ENCODE assay signal across 28 mouse cellular contexts in the genomic region with DNA sequence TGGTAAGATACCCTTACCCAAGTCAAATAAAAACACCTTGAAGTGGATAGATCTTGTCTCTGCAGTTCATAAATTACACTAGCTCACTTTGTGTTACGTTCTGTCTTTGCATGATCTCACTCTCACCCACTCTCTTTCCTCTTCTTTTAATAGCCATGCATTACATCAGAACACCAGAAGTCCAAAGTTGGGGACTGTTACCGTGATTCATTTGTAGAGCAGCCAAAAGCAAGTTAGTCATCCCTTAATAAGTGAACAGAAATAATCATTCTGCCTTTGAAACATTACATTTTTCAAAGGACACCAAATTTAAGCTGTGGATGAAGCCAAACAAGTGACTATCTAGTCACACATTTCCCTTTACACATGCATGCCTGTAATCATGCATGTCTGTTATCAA. TPM values are rescaled to one million over a fixed set of nuclear protein-coding genes. Genes with fewer than 3 reads are reported as not detected.
DNase-seq lines count a peak whose midpoint lies in the region; ATAC-seq and TF ChIP-seq lines count a peak whose summit lies in the region.
"Had no signal": no experiment of that assay in that cellular context is flagged by ENCODE, and none has a peak within 500 bp of the region (broad histone marks: within the 10 kb centered on the region; RNA-seq: fewer than 3 reads in every experiment).

No protein-coding gene starts in this region.

- H3K27me3 ChIP-seq in kidney, adult 2 months (replicated peaks; ENCODE audit: control insufficient read depth, insufficient read depth, low read length) = no peaks in the 10 kb centered on the region
- H3K27me3 ChIP-seq in intestine, embryonic 16.5 days (replicated peaks; ENCODE audit: control insufficient read depth, insufficient read depth, low read length) = no peaks in the 10 kb centered on the region
- H3K27me3 ChIP-seq: embryonic facial prominence, embryonic 12.5 days; forebrain, embryonic 12.5 days; hindbrain, embryonic 12.5 days had no signal

- no peak for TF ChIP-seq CTCF in kidney, adult 2 months (conservative IDR thresholded peaks at IDR 0.05; ENCODE audit: insufficient read depth, insufficient read length, low read depth, low read length)

- peak; percentile 15 for DNase-seq in kidney, adult 9 months
- no peak for DNase-seq in kidney, adult 2 months
- peak; percentile 21 for DNase-seq in 3134 (ENCODE audit: extremely low read depth, insufficient read length, low spot score)
- peak; percentile 20 for DNase-seq in NIH3T3 (ENCODE audit: low read depth)
- no peak for DNase-seq in spleen, postnatal 4 days (ENCODE audit: low spot score in 2 of 2)
- DNase-seq: adrenal gland, adult 8-10 months; adrenal gland, postnatal 36 days; cerebellum, adult 11 months; cerebellum, adult 8-10 months; embryo, embryonic 11 days; gastrocnemius, postnatal 36 days; heart, adult 11 months; heart, postnatal 10 days; heart, postnatal 4 days had no signal

- WGBS in kidney, adult 2 months = 23% methylated on average over 2 of the region's 2 CpGs
- 33% methylated on average over 2 of the region's 2 CpGs for WGBS in macrophage (ENCODE audit: missing documents)
- 72% methylated on average over 2 of the region's 2 CpGs for WGBS in intestine, embryonic 16.5 days

- no peak for ATAC-seq in intestine, embryonic 16.5 days
- ATAC-seq: forebrain, embryonic 16.5 days; hindbrain, embryonic 16.5 days; inflammation-experienced regulatory T-cells, adult 6 months had no signal

- no peaks in the 10 kb centered on the region for H3K9me3 ChIP-seq in intestine, embryonic 16.5 days (ENCODE audit: control insufficient read depth, low read length)
- H3K9me3 ChIP-seq: embryonic facial prominence, embryonic 12.5 days; forebrain, embryonic 12.5 days; G1E; heart, embryonic 10.5 days; hindbrain, embryonic 12.5 days had no signal

- H3K79me2 ChIP-seq in macrophage (ENCODE audit: inconsistent target) = no peaks in the 10 kb centered on the region

- TF ChIP-seq POLR2A in kidney, adult 2 months (IDR thresholded peaks at IDR 0.05; ENCODE audit: low read depth, low read length) = no peak

- H3K27ac ChIP-seq in kidney, adult 2 months (ENCODE audit: insufficient read depth, low read depth, low read length) = no peak overlapping the region
- 0 out of 2 replicates have a peak overlapping the region, but pooled peaks have one; percentile 27 for H3K27ac ChIP-seq in macrophage
- no peak overlapping the region for H3K27ac ChIP-seq in intestine, embryonic 16.5 days (ENCODE audit: low read length)
- H3K27ac ChIP-seq: embryonic facial prominence, embryonic 12.5 days; forebrain, embryonic 12.5 days; heart, embryonic 10.5 days; hindbrain, embryonic 12.5 days had no signal

- H3K4me1 ChIP-seq in kidney, adult 2 months (ENCODE audit: control insufficient read depth, insufficient read depth, low read length) = no peaks in the 10 kb centered on the region
- no peaks in the 10 kb centered on the region for H3K4me1 ChIP-seq in intestine, embryonic 16.5 days (ENCODE audit: control insufficient read depth, insufficient read depth, low read length)
- H3K4me1 ChIP-seq: embryonic facial prominence, embryonic 12.5 days; forebrain, embryonic 12.5 days; heart, embryonic 10.5 days; hindbrain, embryonic 12.5 days had no signal

- H3K4me3 ChIP-seq in kidney, adult 2 months (ENCODE audit: insufficient read depth, low read depth, low read length) = no peak overlapping the region
- H3K4me3 ChIP-seq in macrophage (ENCODE audit: inconsistent target) = no peak overlapping the region
- no peak overlapping the region for H3K4me3 ChIP-seq in intestine, embryonic 16.5 days (ENCODE audit: low read length)
- H3K4me3 ChIP-seq: embryonic facial prominence, embryonic 12.5 days; forebrain, embryonic 12.5 days; heart, embryonic 10.5 days; hindbrain, embryonic 12.5 days had no signal

- H3K4me2 ChIP-seq in intestine, embryonic 16.5 days (ENCODE audit: low read depth, low read length) = no peak overlapping the region
- H3K4me2 ChIP-seq: embryonic facial prominence, embryonic 12.5 days; forebrain, embryonic 12.5 days; hindbrain, embryonic 12.5 days had no signal

- H3K36me3 ChIP-seq in kidney, adult 2 months (ENCODE audit: control insufficient read depth, insufficient read depth, low read length) = no peaks in the 10 kb centered on the region
- H3K36me3 ChIP-seq in macrophage (ENCODE audit: inconsistent target) = no peaks in the 10 kb centered on the region
- H3K36me3 ChIP-seq in intestine, embryonic 16.5 days (ENCODE audit: control insufficient read depth, insufficient read depth, low read length) = no peaks in the 10 kb centered on the region
- H3K36me3 ChIP-seq: embryonic facial prominence, embryonic 12.5 days; forebrain, embryonic 12.5 days; G1E; heart, embryonic 10.5 days; hindbrain, embryonic 12.5 days had no signal

- no peak overlapping the region for H3K9ac ChIP-seq in intestine, embryonic 16.5 days (ENCODE audit: low read depth, low read length)
- H3K9ac ChIP-seq: embryonic facial prominence, embryonic 12.5 days; forebrain, embryonic 12.5 days; hindbrain, embryonic 12.5 days had no signal

RNA-seq across cellular contexts. Expression of gene Ptchd1, which starts 31.1 kb away (rescaled TPM):
- 0.22 and 0.46 TPM in 2 replicates for polyA plus RNA-seq in kidney, adult 2 months (2012; rRNA removed)
- 1 to 10 TPM in 10 of 26 experiments, under 1 TPM in 10, not detected in 6; 0.19 to 4.5 (median 0.99) TPM for total RNA-seq in macrophage (2018; cell fraction: chromatin; rRNA removed)
- total RNA-seq in macrophage (2018; cell fraction: cytosol; rRNA removed) = under 1 TPM in 25 of 26 experiments, not detected in 1; 0.06 to 0.75 (median 0.42) TPM
- total RNA-seq in macrophage (2018; cell fraction: nucleus; rRNA removed) = 1 to 10 TPM in 11 of 26 experiments, under 1 TPM in 14, not detected in 1; 0.22 to 2.4 (median 0.89) TPM
- polyA plus RNA-seq in macrophage (2018) = 0.13 to 0.36 TPM (median 0.32 TPM) in 3 replicates
- polyA plus RNA-seq in intestine, embryonic 16.5 days (2015; fragmentation: Nextera tagmentation; extraction: Ambion mirVana) = 0.31 and 0.42 TPM in 2 replicates
- total RNA-seq: G1E; gastrocnemius, postnatal 36 days had no signal
- polyA plus RNA-seq: G1E; inflammation-experienced regulatory T-cells, adult 6 months had no signal

RNA-seq across cellular contexts. Expression of gene Gm15155, which starts 32.1 kb away (rescaled TPM):
- not detected in 2 replicates for polyA plus RNA-seq in kidney, adult 2 months (2012; rRNA removed)
- total RNA-seq in macrophage (2018; cell fraction: chromatin; rRNA removed) = not detected
- total RNA-seq in macrophage (2018; cell fraction: cytosol; rRNA removed) = not detected
- total RNA-seq in macrophage (2018; cell fraction: nucleus; rRNA removed) = not detected
- not detected in 3 replicates for polyA plus RNA-seq in macrophage (2018)
- not detected in 2 replicates for polyA plus RNA-seq in intestine, embryonic 16.5 days (2015; fragmentation: Nextera tagmentation; extraction: Ambion mirVana)
- total RNA-seq: adrenal gland, adult 8-10 months; adrenal gland, postnatal 36 days; common myeloid progenitor, adult 5-6 weeks; G1E; gastrocnemius, adult 8-10 months; gastrocnemius, postnatal 36 days; heart, postnatal 10 days; heart, postnatal 4 days had no signal
- polyA plus RNA-seq: brain, embryonic 14.5 days; embryonic facial prominence, embryonic 12.5 days; forebrain, embryonic 12.5 days; G1E; heart, embryonic 10.5 days; heart, embryonic 14.5 days; hindbrain, embryonic 12.5 days; inflammation-experienced regulatory T-cells, adult 6 months had no signal

Comparison
In these comparisons a context has a peak if more than half of its experiments do, and no peak if none do; other contexts are left out.
1. DNase-seq: peak in kidney, adult 9 months (single experiment), 3134 (single experiment) and NIH3T3 (single experiment); none in kidney, adult 2 months (single experiment) and spleen, postnatal 4 days (0 of 2).